Mouse (Mus musculus) CD4-positive, CD25-positive, alpha-beta regulatory T cell, adult 2 months (primary cell): ENCODE data around the gene Zfp341.
A peak's percentile ranks its signal among the peaks of the same experiment; 100 is the strongest.

ENCODE experiments used
- DNase-seq: peaks from one replicate; pipeline ENCODE4 v3.0.0-alpha.2; 2012; ENCODE audit warnings: low read depth, low spot score

Gene Zfp341

DNA sequence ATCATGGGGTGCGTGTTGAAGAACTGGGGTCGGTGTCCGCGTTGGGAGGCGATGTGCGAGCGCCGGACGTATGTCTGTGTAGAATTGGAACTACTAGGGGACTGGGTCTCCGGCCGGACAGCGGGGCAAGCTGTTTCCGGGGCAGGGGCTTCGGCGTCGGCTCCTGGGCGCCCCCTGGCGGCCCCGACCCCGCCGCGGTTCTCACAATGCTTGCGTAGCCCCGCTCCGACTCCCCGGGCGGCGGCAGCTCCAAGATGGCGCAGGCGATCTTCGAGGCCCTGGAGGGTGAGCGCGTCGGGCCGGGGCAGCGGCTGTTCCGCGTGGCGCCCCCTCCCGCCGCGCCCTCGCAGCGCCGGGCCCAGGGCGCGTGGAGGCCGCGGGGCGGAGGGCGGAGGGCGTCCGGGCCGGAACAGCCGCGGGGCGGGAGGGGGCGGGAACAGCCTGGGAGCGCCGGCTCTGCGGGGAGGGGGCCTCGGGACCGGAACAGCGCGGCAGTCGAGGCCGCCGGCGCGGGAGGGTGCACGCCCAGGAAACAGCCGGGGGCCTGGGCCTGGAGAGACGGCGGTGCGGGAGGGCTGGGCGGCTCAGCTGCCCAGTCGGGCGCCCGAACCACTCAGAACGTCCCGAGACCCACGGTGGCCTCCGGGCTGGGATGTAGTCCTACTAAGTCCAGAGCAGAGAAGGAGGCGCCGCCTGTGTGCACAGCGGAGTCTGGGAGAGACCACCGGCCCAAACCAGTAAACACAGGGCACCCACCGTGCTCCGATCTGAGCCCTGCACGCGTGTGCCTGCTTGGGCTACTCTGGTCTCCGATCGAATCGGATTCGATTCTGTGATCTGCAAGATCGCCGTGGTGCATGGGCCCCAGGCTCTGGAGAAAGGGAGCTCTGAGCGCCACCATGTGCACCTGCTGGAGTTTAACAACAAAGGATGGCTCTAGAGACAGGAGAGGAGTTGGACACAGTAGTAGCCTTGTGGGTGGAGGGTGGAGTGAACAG lies at the start of gene Zfp341, which contains the start of gene 4930519P11Rik:
Gene Zfp341 (plus strand): TSS at position 180 of the 998 bp plus-strand sequence.
Gene 4930519P11Rik (minus strand): TSS at position 320 of the 998 bp plus-strand sequence.
- DNase-seq, result peak; percentile 96

DNA sequence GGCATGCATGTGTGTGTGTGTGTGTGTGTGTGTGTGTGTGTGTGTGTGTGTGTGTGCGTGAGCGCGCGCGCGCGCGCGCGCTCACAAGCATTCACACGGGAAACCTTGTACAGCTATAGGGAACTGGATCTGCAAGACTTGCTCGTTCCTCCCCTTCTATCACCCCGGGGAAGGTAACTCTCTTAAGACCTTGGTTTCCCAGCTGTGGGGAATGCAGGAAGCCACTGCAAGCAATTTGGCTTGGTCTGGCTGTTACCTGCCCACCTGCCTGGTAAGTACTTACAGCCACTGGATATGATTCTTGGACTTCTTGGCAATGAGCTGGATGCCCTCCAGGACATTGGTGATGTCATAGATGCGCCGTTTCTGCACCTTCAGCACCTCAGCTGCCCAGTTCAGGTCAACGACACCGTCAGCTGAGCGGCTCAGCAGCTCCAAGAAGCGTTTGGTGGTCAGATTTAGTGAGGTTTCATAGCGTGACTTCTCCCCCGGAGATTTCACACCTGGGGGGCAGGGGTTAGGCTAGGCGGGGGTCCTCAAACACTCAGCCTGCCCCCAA lies 49.4 kb upstream of the Zfp341 start:
- no peak for DNase-seq

DNA sequence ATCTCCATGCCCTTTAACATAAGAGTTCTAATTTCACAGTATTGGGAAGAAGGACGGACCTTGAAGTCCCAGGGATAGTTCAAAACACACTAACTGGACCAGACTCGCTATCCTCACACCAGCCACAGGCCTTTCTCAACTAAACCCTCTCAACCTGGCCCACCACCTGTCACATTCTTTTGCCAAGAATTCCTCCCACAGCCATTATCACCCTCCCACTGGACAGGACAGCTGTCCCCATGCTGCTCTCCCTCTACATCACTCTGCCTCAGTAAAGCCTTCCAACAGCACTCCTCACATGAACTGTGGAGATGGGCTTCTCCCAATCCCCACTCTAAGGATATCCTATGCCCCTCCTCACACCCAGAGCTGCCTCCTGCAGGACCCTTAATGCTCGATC lies 47.5 kb upstream of the Zfp341 start:
- DNase-seq, result no peak

DNA sequence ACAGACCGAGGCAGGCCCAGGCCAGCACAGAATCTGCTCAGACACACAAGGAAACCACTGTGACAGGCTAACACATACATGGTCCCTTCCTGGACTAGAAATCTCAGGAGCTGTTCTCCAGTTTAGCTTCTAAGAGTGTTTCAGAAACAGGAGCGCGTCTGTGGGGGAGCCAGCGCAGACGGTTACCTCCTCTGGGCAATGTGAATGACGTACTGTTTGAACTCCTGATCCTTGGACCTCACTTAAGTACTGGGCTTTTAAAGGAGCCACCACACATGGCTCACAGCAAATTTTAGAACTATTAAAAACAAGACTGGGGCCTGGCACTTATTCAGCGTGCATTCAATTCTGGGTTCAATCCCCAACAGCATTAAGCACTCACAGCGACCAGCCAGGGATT lies 46.5 kb upstream of the Zfp341 start:
- DNase-seq, result no peak

DNA sequence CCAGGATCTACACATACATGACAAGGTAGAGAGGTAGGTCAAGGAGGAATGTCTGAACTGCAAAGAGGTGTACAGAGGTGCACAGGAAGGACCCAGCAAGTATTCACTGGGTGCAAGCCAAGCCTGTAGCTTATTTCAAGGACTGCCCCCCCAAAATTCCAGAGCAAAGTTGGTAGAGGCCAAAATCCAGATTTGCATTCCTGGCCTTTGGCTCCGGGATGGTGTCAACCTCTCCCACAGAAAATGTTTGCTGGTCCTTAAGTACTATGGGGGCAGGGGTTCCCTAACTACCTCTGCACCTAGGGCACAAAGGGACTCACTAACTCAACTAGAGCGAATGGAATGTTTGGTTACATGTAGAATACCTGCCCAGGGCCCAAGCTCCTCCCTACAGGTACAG lies 45.3 kb upstream of the Zfp341 start:
- DNase-seq, result no peak

DNA sequence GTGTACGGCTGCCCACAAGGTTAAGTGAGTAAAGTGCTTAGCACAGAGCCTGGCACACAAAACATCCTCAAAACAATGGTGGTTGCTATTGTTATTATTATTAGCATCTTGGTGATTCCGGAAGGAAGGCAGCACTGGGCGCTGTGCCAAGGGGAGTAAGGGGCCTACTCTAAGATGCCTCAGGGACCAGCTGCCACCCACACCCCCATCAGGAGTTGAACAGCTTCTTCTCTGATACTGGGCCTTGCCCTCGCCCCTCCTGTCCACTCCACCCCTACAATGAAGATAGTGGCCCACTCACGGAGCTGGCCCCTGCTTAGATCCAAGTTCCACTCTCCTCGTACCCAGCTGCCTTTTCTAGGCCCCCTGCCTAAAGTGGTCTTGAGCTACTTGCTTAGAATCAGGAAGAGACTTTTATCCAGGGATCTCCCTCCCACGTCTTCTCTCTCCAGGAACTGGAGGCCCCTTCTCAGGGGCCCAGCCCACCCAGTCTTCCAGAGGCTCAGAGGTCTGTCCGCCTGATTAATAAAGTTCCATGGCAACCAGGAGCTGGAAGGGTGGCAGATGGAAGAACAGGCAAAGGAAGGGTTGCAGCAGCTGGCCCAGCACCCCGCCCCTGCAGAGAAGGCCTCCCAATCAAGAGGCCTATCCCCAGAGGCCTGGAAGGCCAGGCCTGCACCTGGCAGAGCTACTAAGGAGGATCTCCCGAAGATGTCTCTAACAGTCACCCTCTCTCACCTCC lies 44.6 kb upstream of the Zfp341 start:
- peak; percentile 14 for DNase-seq

DNA sequence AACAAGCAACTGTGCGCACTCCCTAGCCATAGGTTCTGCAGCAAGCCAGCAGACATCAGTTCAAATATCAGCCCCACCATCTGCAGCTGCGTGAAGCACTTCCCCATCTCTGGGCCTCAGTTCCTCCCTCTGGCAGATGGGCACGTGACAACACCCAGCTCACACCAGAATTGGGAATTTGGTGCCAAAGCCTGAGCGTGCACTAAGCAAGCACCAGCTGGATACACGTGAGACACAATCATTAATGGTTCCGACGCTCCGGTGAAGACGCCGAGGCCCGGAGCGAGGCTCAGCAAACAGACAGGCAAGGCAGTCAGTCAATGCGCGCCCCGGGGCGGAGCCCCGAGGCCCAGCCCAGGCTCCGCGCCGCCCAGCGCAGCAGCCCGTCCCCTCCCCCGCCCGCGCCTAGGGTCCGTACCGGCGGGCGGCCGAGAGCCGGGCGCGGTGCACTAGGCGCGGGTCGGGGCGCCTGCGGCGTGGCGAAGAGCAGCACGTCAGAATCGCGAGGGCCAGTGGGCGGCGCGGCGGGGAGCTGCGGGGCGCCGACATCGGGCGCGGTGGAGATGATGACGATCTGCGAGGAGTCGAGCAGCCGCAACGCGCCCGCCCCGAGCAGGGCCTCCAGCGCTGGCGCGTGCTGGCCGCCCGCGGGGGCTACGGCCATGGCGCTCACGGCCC lies 43.9 kb upstream of the Zfp341 start:
- peak; percentile 71 for DNase-seq

DNA sequence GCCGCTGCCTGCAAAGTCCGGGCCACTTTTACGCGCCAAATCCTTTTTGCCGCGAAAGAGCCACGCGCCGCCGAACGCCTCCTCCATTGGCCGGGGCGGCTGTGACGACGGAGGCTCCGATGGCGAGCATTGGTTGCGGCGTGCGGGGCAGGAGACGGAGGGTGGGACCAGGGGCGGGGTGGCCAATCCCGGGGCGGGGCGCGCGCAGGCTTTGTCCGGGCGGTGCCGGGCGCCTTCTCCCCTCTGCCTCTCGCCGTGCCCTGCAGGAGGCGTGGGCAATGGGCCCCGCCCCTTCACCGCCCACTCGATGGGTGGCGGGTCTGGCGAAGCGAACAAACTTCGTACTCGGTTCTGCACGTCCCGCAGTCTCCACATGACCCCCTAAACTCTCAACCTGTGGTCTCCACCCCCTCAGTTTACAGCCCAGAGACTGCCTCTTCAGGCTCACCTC lies 43.2 kb upstream of the Zfp341 start, which contains the start of gene E2f1:
Gene E2f1 (minus strand): TSS at position 57 of the 451 bp plus-strand sequence.
- DNase-seq, result peak; percentile 97

DNA sequence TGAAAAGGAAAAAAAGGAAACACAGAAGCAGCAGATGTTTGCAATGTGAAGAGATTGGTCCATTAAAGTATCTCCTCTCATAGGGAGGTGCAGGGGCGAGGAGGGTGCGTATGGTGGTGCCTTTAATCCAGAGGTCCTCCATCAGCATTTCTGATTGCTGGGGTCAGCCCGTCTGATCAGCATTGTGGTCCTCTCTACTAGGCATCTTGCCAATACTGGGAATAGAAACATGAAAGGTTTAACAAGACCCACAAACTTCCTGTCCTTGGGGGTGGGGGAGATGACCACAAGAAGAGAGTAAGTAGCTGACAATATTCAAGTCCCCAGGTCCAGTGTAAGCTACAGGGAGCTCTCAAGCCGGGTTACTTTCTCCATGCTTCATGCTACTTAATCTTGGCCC lies 42.4 kb upstream of the Zfp341 start:
- DNase-seq, result no peak

DNA sequence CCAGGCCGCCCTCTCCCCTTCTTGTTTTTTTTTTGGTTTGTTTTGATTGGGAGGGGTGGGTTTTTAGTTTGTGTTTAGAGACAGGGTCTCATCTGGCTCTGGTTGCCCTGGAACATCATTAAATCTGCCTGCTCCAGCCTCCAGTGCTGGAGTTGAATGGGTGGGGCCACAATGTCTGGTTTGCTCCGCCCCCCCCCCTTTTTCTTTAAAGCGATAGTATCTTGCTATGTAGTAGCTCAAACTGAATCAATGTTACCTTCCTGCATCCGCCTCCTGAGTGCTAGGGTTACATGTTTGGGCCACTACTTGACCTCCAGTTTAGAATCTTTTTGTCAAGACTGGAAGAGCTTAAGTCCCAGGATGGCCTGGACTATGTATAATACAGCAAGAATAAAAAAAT lies 41.8 kb upstream of the Zfp341 start:
- no peak for DNase-seq

DNA sequence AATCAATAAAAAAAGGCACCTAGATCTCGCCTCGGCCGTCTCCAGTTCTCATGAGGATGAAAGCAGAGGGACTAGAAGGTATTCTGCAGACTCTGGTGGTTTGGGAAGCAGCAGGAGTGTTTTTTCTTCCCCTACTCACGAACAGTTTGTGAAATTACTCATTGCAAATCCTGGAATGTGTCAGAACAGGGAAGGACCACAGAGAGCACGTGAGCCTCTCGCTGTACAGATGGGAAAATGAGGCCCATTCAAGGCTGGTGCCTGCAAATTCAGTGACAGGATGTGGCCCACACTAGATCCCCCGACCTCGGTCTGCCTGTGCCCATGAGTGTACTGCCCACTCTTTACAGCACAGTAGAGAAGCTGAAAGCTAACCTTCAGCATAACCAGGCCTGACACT lies 41.1 kb upstream of the Zfp341 start:
- no peak for DNase-seq

DNA sequence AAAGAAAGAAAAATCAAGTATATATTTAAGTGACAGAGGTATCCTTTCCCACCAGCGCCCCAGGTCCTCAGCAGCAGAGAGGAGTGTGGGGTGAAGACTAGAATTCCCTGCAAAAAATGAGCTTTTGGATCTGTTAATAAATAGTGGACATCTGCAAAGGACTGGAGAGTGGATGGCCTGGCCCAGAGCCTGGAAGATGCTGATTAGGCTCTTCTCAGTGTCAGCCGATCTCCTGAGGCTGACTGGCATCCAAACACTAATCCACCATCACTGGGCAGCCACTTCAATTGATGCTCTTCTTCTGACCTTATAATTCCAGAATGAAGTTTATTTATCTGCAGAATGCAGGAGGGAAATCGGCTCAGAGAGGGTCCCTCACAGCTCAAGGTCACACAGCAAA lies 40.1 kb upstream of the Zfp341 start:
- DNase-seq, result no peak

DNA sequence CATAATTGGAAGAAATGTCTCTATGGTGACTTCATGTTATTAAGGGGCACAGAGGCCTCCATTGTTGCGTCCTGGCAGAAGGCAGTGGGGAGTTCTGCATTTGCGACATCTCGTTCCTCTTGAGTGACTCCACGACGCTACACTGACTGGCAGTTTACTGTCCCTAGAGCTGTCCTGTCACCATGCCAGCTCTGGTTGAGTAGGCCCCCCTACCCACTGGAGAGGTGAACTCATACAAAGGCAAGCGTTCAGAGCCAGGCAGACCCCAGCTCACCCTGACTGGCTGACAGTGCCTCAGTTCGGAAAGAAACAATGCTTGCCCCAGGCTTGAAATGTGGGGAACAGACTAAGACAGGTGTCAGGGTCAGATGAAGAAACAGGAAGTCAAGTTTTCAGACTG lies 38.8 kb upstream of the Zfp341 start:
- no peak for DNase-seq

DNA sequence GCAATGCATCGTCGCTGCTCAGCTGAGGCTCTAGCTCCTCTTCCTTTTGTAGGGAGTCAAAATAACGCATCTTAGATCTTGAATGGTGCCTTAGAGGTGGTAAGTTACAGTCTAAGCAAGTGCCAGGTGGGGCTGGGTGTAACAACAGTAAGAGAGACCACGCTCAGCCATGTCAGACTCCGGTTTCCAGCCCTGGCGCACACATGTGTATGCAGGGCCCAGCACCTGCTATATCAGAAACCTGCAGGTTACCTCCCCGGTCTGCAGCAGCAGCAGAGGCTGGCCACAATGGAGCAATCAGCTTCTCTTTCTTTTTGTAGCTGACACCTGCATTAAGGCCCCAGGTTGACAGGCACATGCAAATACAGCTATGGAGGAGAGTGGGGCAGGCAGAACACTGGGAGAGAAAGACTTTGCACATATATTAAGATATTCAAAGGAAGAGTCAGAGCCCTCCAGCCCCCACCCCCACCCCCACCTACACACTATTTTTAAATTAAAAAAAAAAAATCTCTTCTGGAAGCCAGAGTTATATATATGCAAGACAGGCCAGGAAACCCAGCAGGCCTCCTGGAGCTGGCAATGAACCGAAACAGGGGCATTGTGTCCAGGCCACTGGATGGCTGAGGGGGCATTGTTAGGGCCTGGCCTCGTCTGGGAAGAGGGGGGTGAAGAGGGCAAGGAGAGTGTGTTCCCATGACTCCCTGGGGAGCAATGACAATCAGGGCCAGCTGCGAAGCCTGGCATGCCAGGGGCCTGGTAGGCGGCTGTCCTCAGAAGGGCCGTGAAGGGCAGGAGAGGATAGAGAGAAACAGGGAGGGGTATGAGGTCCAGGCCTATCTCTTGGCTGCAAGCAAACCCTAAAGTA lies 36.0 kb upstream of the Zfp341 start:
- no peak for DNase-seq

DNA sequence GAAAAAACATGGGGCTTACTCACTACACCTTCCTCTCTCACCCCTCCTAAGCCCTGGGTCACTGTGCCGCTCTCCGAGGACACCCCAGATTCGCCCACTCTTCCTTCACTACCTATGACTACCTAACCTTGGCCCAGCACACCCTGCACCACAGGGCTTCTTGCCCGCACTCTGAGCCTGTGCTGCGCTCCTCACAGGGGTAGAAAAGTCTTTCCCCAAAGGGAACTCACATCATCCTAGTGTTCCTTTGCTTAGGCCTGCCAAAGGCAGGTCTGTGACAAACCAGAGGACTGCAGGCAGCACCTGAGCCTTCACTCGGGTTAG lies 35.4 kb upstream of the Zfp341 start:
- no peak for DNase-seq

DNA sequence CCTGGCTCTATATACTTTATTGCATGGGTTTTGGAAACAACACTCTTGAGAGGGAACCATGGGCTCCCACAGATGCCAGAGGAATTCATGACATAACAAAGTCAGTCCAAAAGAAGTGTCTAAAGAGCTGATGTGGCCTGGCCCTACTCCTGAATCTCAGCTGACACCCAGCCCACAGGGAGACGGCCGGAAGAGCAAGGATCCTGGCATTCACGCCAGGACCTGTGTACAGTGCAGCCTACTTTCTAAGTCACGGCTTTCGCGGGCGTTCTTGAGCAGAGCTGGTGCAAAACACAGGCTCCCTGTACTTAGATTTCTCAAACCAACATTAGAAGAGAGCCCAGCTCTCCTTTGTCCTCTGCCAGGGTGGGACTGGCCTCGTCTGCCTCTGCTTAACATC lies 32.5 kb upstream of the Zfp341 start:
- no peak for DNase-seq

DNA sequence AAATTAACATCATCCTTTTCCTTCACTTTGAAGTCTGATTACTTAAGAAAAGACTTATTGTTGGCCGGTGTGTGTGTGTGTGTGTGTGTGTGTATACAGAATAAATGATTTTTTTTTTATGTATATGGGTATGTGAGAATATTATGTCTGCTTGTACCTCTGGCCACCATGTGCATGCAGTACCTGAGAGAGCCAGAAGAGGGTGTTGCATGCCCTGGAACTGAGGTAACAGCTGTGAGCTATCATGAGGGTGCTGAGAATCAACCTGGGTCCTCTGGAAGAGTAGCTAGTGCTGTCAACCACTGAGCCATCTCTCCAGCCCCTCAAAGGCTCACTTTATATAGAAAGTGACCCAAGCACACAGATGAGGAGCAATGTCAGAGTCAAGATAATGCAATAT lies 31.7 kb upstream of the Zfp341 start:
- peak; percentile 25 for DNase-seq

DNA sequence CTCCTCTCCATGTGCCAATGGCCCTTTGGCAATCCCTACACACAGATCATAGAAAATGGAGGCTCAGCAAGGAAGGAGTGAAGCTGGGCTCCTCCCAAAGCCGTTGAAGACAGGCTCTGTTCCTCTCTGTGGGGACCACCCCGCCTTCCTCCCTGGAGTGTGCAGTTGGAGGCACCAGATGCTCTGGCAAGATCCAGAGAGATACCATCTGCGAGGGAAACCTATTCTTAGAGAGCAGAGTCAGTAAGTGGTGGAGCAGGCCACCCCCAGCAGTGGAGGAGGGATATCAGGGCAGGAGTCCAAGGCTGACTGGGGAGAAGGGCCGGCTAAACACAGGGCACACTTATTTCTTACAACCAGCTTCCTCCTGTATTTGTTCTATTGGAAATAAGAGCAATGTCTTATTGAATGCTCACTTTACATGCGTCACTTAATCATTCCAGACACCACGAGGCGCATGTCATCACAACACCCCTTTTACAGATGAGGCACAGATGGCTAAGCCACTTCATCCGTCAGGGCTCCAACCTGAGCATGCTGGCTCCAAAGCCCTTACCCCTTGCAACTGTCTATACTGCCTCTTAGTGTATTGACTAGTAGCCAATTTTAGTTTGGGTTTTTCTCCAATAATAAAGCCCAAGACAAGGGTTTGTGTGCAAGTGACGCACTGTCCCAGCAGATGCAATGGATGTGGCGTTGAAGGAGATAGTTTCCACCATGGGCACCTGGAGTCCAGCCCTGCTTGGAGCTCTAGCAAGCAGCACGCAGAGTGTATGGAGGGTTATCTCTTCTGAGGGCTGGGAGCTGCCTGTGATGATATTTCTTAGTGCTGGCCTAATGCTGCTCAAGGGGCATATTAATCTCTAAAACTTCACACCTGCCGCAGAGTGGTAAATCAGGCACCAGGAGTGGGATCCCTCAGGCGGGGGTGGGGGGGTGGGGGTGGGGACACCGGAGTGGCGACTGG lies 28.9 kb upstream of the Zfp341 start:
- DNase-seq, result no peak

DNA sequence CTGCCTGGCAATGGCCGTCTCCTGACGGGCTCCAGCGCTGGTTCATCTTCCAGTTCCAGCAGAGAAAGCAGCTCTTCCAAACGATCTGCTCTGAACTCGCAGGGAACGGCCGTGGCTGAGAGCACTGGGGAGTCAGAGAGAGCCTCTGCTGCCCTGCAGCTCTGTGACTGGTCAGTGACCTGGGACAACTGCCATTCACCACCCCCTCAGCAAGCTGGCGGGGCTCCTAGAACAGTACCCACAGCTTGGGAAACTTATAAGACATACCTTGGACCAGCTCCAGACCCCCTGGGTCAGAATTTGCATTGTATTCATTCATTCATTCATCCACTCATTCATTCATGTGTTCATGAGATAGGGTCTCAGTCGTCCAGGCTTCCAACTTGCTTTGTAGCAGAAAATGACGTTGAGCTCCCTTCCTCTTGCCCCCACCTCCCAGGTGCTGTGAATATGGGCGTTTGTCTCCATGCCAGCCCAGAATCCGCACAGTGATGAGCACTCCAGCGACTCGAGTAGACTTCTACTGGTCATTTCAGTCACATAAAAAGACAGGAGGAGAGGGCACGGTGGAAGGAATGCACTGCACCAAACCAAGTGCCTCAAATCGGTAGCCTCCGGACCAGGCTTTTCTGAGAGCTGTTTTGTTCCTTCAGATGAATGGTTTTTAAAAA lies 28.0 kb upstream of the Zfp341 start:
- no peak for DNase-seq
